Mouse (Mus musculus) hindbrain, embryonic 11.5 days (tissue): ENCODE measurements around the gene Sox5. TPM values are rescaled to one million over a fixed set of nuclear protein-coding genes. Genes with fewer than 3 reads are reported as not detected.

Experiments
- ATAC-seq: fragments of 200-750 bp; cut with Nextera tagmentation; 2 replicates; pipeline ENCODE4 v1.8.0; 2017; ENCODE audit warnings: mild to moderate bottlenecking, moderate TSS enrichment, moderate library complexity; ENCODE audit not compliant: low FRiP score
- DNase-seq: peaks from one replicate; pipeline ENCODE4 v3.0.0-alpha.2; 2015; ENCODE audit warnings: low spot score
- H3K27ac ChIP-seq: fragments of 300-500 bp; sonication (generic); 2 replicates; pipeline ENCODE4 v1.5.1; 2014; ENCODE audit warnings: mild to moderate bottlenecking, low read depth, low read length
- H3K27me3 ChIP-seq: fragments of 300-500 bp; sonication (generic); 2 replicates; pipeline ENCODE4 v1.6.1; 2014; ENCODE audit warnings: mild to moderate bottlenecking, low read length, moderate library complexity, mixed read lengths; ENCODE audit not compliant: control insufficient read depth, insufficient read depth
- H3K36me3 ChIP-seq: fragments of 300-500 bp; sonication (generic); 2 replicates; pipeline ENCODE4 v1.6.1; 2014; ENCODE audit warnings: mild to moderate bottlenecking, low read length, moderate library complexity, mixed read lengths; ENCODE audit not compliant: control insufficient read depth, insufficient read depth
- H3K4me1 ChIP-seq: fragments of 300-500 bp; sonication (generic); replicated peaks from 2 replicates; pipeline ENCODE4 v1.6.1; 2014; ENCODE audit warnings: low read length, mixed read lengths; ENCODE audit not compliant: control insufficient read depth, insufficient read depth
- H3K4me2 ChIP-seq: fragments of 300-500 bp; sonication (generic); replicated peaks from 2 replicates; pipeline ENCODE4 v1.6.1; 2014; ENCODE audit warnings: mild to moderate bottlenecking, low read depth, low read length
- H3K4me3 ChIP-seq: fragments of 300-500 bp; sonication (generic); 2 replicates; pipeline ENCODE4 v1.5.1; 2014; ENCODE audit warnings: low read depth, low read length
- H3K9ac ChIP-seq: fragments of 300-500 bp; sonication (generic); 2 replicates; pipeline ENCODE4 v1.6.1; 2014; ENCODE audit warnings: low read depth, low read length
- H3K9me3 ChIP-seq: fragments of 300-500 bp; sonication (generic); 2 replicates; pipeline ENCODE4 v1.6.1; 2016; ENCODE audit warnings: low read length; ENCODE audit not compliant: control insufficient read depth
- WGBS: fragments of 180-500 bp; shearing (Covaris S2); extraction: QIAGEN DNeasy Blood & Tissue Kit; methylation state at CpG from one replicate; pipeline ENCODE4 v1.1.7; 2014; 5-methylcytosine and 5-hydroxymethylcytosine counted together
- polyA plus RNA-seq: library from polyadenylated mRNA; unstranded; fragments of >200 nt; fragmentation: Nextera tagmentation; extraction: Ambion mirVana; gene quantifications from 2 replicates; pipeline ENCODE4 v1.2.1, GENCODE M21; 2014

The Sox5 gene
- polyA plus RNA-seq, 1 experiment from 2014 or later: 35.0 TPM

- WGBS: 31% methylated on average over 16 of the region's 16 CpGs
- peak; percentile 57 for DNase-seq
- H3K4me1 ChIP-seq: no peaks in the 10 kb centered on the region
- H3K9ac ChIP-seq: no peak overlapping the region
- H3K4me3 ChIP-seq: no peak overlapping the region
- H3K9me3 ChIP-seq: no peaks in the 10 kb centered on the region
- H3K36me3 ChIP-seq: no peaks in the 10 kb centered on the region
- no peak overlapping the region for H3K4me2 ChIP-seq
- H3K27me3 ChIP-seq: no peaks in the 10 kb centered on the region
- H3K27ac ChIP-seq: peak overlapping the region; percentile 59; the same call in 1 of the 2 replicates
- ATAC-seq: peak; percentile 35
These were observed 517.4 kb downstream of the Sox5 start for GRCm38 (mm10) chr6:144264320-144264915.

DNA sequence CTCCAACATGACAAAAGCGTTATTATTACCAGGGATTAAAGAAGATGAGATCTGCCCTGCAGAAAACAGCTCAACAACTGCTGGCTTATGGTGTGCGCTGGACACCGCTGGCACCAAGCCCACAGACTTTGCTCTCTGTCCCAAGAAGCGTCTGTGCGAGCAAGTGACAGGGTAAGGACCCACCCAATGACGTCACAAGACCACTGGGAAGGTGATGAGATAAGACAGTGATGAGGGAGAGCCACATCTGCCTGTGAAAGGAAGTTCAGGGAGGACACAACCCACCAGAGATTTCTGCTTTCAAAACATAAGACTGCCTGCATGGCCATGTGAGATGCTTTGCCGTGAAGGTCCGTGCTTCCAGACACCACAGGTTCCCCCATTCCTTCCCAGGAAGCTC lies 525.3 kb downstream of the Sox5 start:
- ATAC-seq (no peak), DNase-seq (no peak)
- Histone ChIP-seq H3K27me3 (peaks cover 3% of the 10 kb centered on the region; the same call in 1 of the 2 replicates), H3K9me3 (no peaks in the 10 kb centered on the region), H3K36me3 (no peaks in the 10 kb centered on the region), H3K4me3 (no peak overlapping the region), H3K27ac (no peak overlapping the region), H3K4me1 (no peaks in the 10 kb centered on the region; the same call in 1 of the 2 replicates), H3K9ac (no peak overlapping the region), H3K4me2 (no peak overlapping the region)
- 84% methylated on average over 8 of the region's 8 CpGs for WGBS

DNA sequence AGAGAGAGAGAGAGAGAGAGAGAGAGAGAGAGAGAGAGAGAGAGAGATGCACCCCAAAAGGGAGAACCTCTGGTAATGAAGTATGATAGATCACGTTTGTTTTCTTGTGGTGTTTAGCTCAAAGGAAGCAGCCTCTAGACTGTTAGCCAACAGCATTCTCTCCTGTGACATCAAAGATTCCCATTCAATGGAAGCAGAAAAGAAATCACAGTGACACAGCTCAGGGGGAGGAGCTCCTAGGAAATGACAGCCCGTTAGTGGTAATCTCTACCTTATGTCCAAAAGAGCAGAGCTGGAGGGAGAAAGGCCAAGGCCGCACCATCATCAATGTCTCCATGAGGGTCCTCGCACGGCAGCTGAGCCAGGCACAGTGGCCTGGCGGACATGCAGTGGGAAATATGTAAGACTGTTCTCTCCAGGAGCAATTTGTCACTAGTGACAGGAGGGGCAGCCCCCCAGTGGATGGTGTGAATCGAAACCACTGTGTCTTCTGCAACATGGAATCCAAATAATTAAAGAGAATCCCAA lies 529.5 kb downstream of the Sox5 start:
- WGBS: 36% methylated on average over 7 of the region's 7 CpGs
- H3K27me3 ChIP-seq: peaks cover 3% of the 10 kb centered on the region; the same call in 1 of the 2 replicates
- ATAC-seq (peak; percentile 51), DNase-seq (peak; percentile 34)
- peak overlapping the region; percentile 39; the same call in 1 of the 2 replicates for H3K27ac ChIP-seq
- no peaks in the 10 kb centered on the region for H3K36me3 ChIP-seq
- H3K4me1 ChIP-seq: peaks cover 3% of the 10 kb centered on the region; the same call in 1 of the 2 replicates
- H3K4me3 ChIP-seq: no peak overlapping the region
- H3K9me3 ChIP-seq: no peaks in the 10 kb centered on the region
- H3K4me2 ChIP-seq: no peak overlapping the region
- 0 out of 2 replicates have a peak overlapping the region, but pooled peaks have one; percentile 5 for H3K9ac ChIP-seq

DNA sequence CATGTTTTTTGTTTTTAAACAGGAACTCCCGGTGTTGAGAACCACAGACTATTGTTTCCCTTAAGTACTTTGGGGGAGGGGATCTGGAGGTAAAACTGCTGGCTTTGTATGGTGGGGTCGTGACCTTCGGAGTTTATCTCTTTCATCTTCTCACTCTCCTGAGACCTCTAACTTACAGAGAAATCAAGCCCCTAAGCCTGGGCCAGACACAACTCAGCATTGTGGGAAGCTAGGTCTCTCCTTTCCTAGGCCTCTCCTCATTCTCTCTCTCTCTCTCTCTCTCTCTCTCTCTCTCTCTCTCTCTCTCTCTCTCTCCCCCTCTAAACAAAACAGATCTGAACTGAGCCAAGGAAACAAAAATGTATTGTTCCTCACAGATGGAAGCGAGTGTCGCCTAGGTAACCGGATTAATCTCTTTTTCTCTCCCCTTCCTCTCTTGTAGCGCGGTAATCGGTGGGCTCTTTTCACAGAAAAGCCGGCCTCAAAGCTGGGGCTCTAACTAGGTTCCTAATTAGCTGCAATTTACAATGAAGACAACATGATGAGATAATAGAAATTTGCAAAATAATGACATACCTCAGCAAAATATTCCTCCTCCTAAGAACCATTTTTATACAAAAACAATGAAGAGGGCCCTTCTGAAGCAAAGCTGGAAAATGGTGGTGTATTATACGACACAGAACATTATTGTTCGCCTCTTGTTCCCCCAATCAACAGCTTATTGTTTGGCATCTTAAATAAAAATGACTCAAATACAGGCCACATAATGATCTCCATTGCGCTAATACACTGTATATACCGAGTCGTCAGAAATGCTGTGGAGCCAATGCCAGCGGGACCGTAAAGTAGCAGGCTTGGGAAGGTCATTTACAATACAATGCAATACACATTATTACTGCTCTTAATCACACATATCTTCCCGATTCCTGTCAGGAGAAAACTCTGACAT lies 530.3 kb downstream of the Sox5 start:
- 16% methylated on average over 18 of the region's 18 CpGs for WGBS
- Histone ChIP-seq H3K4me1 (peaks cover 3% of the 10 kb centered on the region; the same call in 1 of the 2 replicates), H3K4me2 (no peak overlapping the region; the same call in 1 of the 2 replicates), H3K4me3 (no peak overlapping the region), H3K36me3 (no peaks in the 10 kb centered on the region), H3K27me3 (peaks cover 3% of the 10 kb centered on the region; the same call in 1 of the 2 replicates), H3K9me3 (no peaks in the 10 kb centered on the region), H3K9ac (no peak overlapping the region), H3K27ac (peak overlapping the region; percentile 39)
- ATAC-seq (peak; percentile 78), DNase-seq (peak; percentile 74)

GRCm38 (mm10) chr6:144250625-144251181 lies 531.1 kb downstream of the Sox5 start:
- Histone ChIP-seq H3K9ac (no peak overlapping the region), H3K4me1 (peaks cover 3% of the 10 kb centered on the region; the same call in 1 of the 2 replicates), H3K4me3 (no peak overlapping the region), H3K27me3 (peaks cover 3% of the 10 kb centered on the region; the same call in 1 of the 2 replicates), H3K36me3 (no peaks in the 10 kb centered on the region), H3K9me3 (no peaks in the 10 kb centered on the region), H3K27ac (peak overlapping the region; percentile 65), H3K4me2 (no peak overlapping the region; the same call in none of the 2 replicates)
- ATAC-seq: peak; percentile 53
- DNase-seq: peak; percentile 33
- 16% methylated on average over 6 of the region's 6 CpGs for WGBS

- 56% methylated on average over 11 of the region's 11 CpGs for WGBS
- no peak overlapping the region for H3K4me2 ChIP-seq
- no peaks in the 10 kb centered on the region for H3K36me3 ChIP-seq
- H3K4me3 ChIP-seq: no peak overlapping the region
- ATAC-seq: no peak
- H3K4me1 ChIP-seq: no peaks in the 10 kb centered on the region
- DNase-seq: no peak
- H3K27me3 ChIP-seq: no peaks in the 10 kb centered on the region
- H3K9me3 ChIP-seq: no peaks in the 10 kb centered on the region
- H3K9ac ChIP-seq: no peak overlapping the region
- H3K27ac ChIP-seq: no peak overlapping the region
These were observed 545.2 kb downstream of the Sox5 start for GRCm38 (mm10) chr6:144236581-144236980.

- Histone ChIP-seq H3K4me1 (peaks cover 3% of the 10 kb centered on the region), H3K9ac (no peak overlapping the region), H3K4me3 (no peak overlapping the region), H3K27me3 (no peaks in the 10 kb centered on the region), H3K9me3 (no peaks in the 10 kb centered on the region), H3K36me3 (no peaks in the 10 kb centered on the region), H3K4me2 (no peak overlapping the region), H3K27ac (no peak overlapping the region)
- 0 out of 2 replicates have a peak, but pooled peaks have one; percentile 35 for ATAC-seq
- DNase-seq: peak; percentile 31
- WGBS: 29% methylated on average over 8 of the region's 8 CpGs
These were observed 577.8 kb downstream of the Sox5 start for GRCm38 (mm10) chr6:144203970-144204369.

- Histone ChIP-seq H3K9me3 (no peaks in the 10 kb centered on the region), H3K4me2 (no peak overlapping the region), H3K9ac (no peak overlapping the region), H3K27me3 (no peaks in the 10 kb centered on the region), H3K4me3 (no peak overlapping the region), H3K27ac (no peak overlapping the region), H3K4me1 (peaks cover 3% of the 10 kb centered on the region), H3K36me3 (no peaks in the 10 kb centered on the region)
- DNase-seq: no peak
- ATAC-seq: no peak
- 56% methylated on average over 12 of the region's 12 CpGs for WGBS
These were observed 578.8 kb downstream of the Sox5 start for GRCm38 (mm10) chr6:144203013-144203412.
